Mouse (Mus musculus) kidney, adult 8-10 months (tissue): ENCODE data around the gene Olfm1.

Experiments
- DNase-seq, 2 experiments: peaks; one replicate each; pipeline ENCODE4 v3.0.0; 2022

Olfm1 gene

GRCm38 (mm10) chr2:28205467-28205805 lies 12.6 kb downstream of the Olfm1 start:
- peak; percentile 55 to 69 for DNase-seq

DNA sequence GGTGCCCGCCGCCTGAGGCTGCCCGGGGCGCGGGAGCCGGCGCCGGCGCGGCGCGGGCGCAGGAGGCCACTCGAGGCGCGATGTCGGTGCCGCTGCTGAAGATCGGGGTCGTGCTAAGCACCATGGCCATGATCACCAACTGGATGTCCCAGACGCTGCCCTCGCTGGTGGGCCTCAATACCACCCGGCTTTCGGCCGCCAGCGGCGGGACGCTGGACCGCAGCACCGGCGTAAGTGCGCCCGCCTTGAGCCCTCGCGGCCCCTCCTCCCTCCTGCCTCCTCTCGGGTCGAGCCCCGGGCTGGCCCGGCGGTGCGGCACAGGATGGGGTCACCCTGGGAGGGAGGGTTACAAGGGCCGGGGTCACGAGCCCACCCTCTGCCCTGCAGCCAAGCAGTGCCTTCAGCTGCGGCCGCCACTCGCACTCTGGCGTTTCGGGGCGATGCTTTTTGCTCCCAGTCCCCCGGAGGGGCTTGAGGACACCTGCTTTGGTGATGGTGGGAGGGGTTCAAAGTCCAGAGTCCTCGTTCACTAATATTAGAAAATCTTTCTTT lies 13.2 kb downstream of the Olfm1 start:
- DNase-seq, result no peak

GRCm38 (mm10) chr2:28206472-28206871 lies 13.7 kb downstream of the Olfm1 start:
- DNase-seq, result no peak

DNA sequence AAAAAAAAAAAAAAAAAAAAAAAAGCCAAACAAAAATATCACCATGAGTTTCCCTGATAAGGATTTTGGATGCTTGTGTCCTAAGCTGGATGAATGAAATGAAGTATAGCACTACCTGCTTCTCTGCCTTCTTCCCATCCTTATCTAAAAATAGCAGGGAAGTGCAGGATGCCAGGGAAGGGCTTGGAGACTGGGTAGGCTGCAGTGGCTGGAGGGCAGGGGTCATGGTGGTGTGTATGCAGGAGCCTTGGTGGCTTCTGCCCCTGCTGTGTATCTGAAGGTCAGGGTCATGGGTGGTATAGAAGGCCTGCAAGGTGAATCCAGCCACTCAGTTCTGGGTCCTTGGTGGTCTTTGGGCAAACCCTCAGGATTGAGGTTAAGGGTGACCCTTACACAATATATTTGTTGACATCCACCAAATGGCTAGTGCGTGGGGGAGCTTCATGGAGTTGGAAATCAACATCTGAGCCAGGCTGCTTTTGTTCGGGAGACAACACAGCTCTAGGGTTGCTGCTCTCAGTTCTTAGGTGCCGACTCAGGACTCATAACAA lies 14.5 kb downstream of the Olfm1 start:
- no peak for DNase-seq

DNA sequence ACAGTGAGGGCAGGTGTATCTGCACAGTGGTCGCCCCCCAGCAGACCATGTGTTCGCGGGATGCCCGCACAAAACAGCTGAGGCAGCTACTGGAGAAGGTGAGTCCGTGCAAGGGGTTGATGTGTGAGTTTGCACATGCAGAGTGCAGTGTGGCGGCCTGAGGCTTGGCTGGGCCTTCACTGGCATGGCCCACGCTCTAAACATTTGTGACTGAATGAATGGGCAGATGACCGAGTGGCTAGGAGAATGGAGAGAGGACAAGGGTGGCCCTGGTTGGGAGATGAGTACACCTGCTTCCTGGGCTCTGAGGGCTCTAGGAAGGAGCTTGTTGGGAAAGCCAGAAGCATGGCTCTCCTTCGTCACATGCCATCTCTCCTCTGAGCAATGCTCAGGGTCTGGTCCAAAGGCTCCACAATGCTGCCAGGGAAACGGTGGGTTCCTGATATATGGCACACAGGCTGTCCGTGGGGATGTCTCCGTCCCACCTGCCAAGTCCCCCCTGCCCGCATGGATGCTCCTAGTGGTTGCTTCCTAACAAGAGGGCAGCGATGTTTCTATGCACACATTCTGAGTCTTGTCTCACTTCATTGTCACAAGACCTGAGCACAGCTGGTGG lies 15.4 kb downstream of the Olfm1 start:
- no peak for DNase-seq

DNA sequence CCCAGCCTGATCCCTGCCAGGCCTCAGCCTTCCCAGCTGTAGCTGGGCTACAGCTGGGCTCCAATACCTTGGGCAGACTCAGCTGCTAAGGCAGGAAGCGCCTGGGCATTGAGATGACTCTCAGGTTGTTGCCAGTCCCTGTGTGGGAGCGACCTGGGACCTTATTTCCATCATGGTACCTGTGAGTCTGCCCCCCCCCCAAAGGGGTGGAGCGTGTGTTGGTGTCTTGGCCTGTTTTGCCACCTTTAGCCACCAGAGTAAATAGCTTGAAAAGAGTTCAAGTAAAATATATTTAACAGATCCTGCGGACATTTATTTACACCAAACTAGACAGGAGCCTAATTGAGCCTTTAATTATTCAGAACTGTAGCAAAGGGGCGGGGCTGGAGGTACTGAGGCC lies 16.4 kb downstream of the Olfm1 start:
- no peak for DNase-seq

- no peak for DNase-seq
These were observed 16.9 kb downstream of the Olfm1 start for GRCm38 (mm10) chr2:28209653-28210052.

- DNase-seq, result no peak
These were observed 17.5 kb downstream of the Olfm1 start for GRCm38 (mm10) chr2:28210273-28210672.

GRCm38 (mm10) chr2:28211531-28212281 lies 18.9 kb downstream of the Olfm1 start:
- DNase-seq, result peak in 1 of 2 experiments; percentile 12

GRCm38 (mm10) chr2:28212911-28213310 lies 20.1 kb downstream of the Olfm1 start:
- DNase-seq, result no peak

DNA sequence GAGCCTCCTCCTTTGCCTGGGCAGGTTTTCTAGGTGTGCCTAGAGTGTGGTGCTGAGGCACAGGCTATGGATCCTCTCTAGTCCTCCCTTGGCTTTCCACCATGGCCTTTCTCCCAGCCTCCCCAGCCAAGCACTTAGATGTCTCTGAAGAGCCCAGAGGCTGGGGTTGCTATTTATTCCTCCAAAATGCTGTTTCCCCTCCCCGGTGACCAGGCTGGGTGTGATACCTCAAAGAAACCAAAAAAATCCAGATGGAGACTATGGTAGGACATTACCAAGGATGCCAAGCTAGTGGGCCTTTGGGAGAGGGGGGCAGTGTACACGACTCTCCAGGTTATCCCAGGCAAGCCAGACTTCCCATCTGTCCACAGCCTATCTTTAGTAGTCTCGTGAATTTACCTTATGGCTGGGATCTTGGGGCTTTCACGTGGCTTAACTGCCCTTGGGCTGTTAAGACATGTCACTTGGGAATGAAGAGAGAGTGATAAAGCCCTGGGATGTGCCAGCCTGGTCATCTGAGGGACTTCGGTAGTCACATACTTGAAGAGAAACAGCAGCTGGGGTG lies 23.5 kb downstream of the Olfm1 start:
- no peak for DNase-seq

GRCm38 (mm10) chr2:28217783-28218182 lies 25.0 kb downstream of the Olfm1 start:
- DNase-seq, result no peak

DNA sequence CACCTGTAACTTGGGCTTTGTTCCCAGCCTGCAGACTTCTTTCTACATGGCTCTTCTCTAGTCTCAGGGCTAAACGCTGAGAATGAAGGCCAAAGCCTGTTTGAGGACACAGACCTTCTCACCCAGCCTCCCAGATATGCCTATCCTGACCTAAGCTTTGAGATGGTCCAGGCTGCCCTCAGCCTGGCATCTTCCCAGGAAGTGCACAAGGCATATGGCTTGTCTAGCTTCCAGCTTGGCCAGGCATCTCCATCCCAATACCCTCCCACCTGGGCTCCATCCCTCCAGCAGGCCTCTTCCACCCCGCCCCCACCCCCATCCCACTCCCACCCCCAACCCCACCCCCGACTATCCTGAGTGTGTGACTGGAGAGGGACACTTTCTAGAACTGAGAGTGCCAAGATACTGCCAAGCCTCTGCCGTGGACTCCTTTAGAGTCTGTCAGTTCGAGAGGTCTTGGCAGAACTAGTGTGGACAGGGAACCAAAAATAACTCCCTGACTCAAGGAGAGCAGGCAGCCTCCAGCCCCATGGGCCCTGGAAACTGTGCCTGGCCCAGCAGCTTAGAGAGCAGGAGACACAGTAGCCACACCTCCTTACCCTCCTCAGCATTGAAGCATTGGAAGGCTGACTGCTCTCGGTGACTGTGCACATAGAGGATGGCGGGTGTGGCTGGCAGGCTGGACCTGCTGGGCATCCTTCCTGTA lies 26.0 kb downstream of the Olfm1 start:
- no peak for DNase-seq

DNA sequence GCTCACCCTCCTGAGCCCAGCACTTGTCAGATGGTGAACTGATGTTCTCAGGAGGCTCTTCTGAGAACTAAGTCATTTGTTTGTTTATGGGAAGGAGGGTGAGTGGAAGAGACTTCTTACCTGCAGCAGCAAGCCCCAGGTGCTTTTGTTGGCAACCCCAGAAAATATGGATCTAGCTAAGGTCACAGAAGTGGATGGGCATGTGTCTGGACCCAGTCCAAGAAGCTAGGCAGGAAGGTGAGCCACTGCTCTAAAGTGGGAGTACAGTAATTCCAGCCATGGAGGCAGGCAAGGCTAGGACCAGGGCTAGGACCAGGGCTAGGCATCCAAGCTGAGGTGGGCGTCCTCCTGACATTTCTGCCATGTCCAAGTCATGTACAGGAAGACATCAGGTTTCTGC lies 26.8 kb downstream of the Olfm1 start:
- DNase-seq, result no peak

DNA sequence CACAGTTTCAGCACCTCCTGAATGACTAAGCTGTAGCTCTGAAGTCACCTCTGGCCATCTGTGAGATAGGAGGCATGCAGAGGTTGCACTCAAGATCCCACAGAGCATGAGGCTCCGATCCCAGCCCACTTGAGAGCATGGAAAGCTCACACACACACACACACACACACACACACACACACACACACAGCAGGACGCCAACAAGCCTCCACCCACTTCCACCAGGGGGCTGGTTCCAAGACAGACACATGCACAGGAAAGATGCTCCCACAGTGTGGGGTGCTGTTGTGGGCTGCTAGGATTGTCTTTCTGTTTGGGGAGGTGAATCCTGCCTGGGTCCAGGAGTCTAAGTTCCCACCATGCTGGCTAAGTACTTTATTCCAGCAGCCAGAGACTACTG lies 29.0 kb downstream of the Olfm1 start:
- DNase-seq, result no peak

- DNase-seq, result no peak
These were observed 32.0 kb downstream of the Olfm1 start for GRCm38 (mm10) chr2:28224819-28225218.

GRCm38 (mm10) chr2:28225906-28226305 lies 33.1 kb downstream of the Olfm1 start:
- no peak for DNase-seq

DNA sequence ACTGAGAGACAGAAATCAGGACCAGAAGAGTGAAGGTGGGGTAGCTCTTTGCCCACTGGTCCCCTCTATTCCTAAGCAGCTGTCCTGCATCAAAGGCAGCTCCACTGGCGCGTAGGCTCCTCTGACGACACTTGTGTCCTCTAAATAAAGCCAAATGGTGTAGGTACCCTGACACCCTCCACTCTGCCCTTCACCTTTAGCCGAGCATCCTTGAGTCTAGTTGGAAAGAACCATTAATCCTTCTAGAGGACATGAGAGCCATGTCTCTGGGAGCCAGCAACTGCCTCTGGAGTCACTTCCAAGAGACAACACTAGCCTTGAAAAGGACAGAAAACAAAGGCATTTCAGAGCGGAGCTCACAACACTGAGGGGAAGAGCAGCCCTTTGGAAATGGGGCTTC lies 34.2 kb downstream of the Olfm1 start:
- DNase-seq, result no peak

DNA sequence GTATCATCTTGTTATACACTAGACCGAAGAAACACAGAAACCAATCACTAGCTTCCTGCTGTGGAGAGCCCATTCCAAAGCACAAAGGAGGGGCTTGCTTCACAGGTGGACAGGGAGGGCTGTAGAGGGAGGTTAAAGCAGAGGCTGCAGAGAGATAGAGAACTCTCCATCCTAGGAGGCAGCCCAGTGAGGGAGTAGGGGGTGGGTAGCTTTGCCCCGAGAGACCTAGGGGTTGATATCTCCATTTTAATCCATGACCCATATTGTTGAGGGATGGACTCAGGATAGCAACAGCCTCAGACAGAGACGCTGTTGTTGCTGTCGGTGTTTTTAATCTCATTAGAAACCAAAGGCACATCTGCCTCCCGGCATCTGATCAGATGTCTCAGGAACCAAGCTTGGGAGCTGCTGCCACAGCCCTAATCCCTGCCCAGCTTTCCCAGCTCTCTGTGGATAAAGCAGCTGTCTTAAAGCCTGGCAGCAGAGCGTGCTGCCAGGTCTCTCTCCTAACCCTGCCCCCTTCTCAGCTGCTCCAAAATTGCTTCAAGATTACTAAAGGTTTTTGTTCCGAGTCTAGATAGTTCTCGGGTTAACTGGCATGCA lies 34.9 kb downstream of the Olfm1 start:
- no peak for DNase-seq

- no peak for DNase-seq
These were observed 35.6 kb downstream of the Olfm1 start for GRCm38 (mm10) chr2:28228364-28228763.

DNA sequence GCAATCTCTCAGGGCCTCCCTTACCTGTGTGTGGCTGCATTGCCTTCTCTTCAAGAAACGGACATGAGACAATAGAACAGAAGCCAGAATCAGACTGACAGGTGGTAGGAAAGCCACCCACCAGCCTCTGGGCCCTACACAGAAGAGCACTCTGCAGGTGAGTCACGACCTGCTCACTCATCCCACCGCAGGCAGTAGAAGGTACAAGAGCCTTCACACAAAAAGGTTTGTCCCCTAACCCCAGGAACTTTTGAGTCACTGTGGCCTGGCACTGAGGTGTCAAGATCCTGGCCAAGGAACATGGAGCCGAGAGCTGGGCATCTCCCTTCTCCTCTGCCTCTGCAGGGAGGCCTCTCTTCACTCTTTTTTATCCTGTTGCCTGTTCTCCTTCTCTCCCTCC lies 42.3 kb downstream of the Olfm1 start:
- no peak for DNase-seq

- DNase-seq, result no peak
These were observed 43.7 kb downstream of the Olfm1 start for GRCm38 (mm10) chr2:28236447-28236846.

GRCm38 (mm10) chr2:28239616-28240015 lies 46.8 kb downstream of the Olfm1 start:
- DNase-seq, result no peak
